Mouse (Mus musculus): ENCODE results near the gene Snph.
A peak's percentile ranks its signal among the peaks of the same experiment; 100 is the strongest.

Snph gene

DNA sequence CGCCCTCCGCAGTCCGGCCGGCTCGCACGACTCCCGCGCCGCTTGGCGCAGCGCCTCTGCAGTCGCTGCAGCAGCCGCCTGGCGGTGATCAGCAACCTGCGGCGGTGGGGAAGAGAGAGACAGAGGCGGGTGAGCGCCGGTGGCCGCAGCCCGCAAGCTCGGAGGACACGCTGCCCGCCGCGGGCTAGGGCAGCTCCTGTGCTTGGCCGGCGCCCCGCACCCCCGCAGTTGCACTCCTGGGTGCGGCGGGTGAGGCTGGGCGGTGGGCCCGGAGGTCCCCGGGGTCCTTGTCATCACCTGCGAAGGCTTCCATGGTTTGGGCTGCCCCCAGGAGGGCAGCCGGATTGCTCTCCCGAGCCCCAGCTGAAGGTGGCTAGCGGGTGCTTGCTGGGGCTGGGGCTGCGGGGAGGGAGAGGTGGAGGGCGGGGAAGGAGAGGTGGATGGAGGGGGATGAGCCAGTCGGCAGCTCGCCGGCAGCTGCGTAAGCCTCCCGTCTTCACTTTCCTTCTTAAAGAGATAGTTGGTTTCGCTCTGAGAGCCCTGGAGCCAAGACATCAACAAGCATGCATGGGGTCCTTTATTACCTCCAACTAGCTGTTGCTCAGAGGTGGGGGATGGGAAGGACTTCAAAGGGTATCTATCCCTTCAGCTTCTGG lies at the start of gene Snph:
TSS of gene Snph (minus strand) at position 435 of the 656 bp plus-strand sequence.
- peak; percentile 73 for ATAC-seq (ENCODE audit: low TSS enrichment)

DNA sequence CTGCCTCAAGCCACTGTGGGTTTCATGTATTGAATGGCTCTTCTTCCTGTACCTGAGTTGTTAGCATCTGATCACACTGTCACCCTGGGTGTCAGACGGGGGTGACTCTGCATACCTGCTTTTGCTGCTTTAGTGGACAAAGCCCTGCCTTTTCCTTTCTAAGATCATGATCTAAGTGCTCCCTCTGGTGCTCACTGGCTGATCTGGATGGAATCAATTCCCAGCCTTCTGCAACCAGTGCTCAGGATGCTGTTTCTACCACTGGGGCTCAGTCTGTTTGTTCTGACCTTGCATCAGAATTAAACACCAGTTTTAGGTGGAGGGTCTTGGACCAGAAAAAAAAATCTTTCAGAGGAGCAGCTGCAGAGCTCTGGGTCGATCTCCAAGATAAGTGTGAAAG lies 43.8 kb upstream of the Snph start:
- ATAC-seq (ENCODE audit: low TSS enrichment): peak; percentile 55; the same call in 1 of the 2 replicates

- no peak for ATAC-seq (ENCODE audit: low TSS enrichment)
These were observed 38.6 kb upstream of the Snph start for GRCm38 (mm10) chr2:151670968-151671329.

DNA sequence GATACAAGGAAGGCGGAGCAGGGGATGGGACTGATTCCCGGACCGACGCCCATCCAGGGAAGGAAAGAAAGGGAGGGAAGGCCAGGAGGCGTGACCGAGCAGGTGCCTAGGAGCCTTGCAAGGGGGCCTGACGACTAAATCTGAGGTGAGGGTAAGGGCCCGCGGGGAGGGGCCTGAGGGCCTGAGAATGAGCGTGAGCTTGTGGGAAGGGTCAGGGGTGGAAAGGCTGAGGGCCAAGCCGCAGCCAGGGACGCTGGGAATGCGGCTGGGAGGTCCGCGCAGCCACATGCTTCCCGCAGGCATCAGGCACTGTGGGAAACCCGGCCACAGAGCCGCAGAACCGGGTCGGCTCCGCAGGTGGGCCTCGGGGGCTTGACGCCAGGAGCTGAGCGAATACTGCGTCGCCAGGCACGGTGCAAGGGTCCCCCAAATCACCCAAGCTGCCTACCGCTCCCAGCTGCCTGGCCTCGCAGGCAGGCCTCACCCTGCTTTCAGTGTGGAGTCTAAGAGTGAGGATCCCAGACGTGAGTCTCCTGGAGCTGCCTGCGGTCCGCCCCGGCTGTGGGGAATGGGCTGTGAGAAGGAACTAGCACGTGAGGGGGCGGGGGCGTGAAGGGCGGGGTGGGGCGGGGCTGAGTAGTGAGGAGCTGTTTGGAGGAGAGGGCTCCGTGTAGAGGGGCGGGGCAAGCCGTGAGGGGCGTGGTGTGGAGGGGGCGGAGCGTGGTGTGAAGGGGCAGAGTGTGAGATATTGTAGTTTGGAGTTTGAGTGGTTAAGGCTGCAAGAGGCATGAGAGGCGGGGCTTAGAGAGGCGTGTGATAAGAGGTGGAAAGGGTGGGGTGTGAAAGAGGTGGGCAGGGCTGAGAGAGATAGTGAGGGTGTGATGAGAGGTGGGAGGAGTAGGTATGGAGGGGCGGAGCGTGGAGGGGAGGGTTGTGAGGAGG lies 37.9 kb upstream of the Snph start:
- no peak for ATAC-seq (ENCODE audit: low TSS enrichment)

- no peak for ATAC-seq (ENCODE audit: low TSS enrichment)
These were observed 36.0 kb upstream of the Snph start, which contains the start of gene Rad21l for GRCm38 (mm10) chr2:151668433-151668832. Rad21l (minus strand) TSS chr2:151668533.

- no peak for ATAC-seq (ENCODE audit: low TSS enrichment)
These were observed 19.7 kb upstream of the Snph start for GRCm38 (mm10) chr2:151652053-151652452.

- ATAC-seq (ENCODE audit: low TSS enrichment): no peak
These were observed 3.6 kb upstream of the Snph start for GRCm38 (mm10) chr2:151636015-151636402.

DNA sequence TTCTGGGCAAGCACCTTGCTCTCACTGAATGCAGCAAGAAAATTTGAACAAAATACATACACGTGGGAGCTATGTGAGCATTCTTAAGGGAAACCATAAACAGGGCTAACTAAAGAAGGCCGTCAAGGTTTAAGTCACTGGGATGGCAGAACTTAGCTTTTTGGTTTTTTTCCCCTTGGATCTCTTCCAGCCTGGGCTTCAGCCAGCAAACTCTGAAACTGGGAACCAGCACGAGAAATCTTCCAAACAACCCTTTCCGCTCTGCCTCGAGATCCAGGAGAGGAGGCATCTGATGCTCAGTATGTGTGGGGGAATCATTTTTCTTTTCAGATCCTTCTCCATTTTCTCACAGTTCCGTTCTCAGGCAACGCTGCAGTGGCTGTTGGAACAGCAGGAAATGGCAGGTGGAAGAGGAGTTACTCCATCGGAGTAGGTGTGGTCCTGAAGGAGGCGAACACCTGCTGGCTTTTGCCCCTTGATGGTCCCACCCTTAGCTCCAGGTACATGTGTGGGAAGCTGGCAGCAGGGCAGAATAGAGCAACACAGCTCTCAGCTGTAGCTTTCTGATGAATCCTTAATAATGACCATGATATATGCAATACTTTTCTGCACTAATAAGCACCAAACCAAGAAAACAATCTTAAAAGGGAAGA lies 3.1 kb upstream of the Snph start:
- ATAC-seq (ENCODE audit: low TSS enrichment): 0 out of 2 replicates have a peak, but pooled peaks have one; percentile 4

DNA sequence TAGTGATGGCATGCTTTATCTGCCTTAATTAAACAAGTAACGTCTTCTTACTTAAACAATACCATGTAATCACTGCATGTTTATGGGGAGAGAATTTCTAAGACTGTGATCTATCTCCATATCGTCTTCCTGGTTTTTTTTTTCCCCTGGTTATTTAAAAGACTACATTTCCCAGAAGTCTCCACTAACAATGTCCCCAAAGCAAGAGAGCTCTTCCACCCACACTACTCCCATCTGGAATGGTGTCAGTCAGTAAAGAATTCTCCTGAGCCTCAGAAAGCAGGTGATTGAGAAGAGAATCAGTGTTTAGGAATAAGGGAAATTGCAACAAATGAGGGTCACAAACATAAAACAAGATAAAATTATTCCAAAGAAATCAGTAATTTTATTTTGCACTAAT lies 2.5 kb upstream of the Snph start:
- peak; percentile 58 for ATAC-seq (ENCODE audit: low TSS enrichment)

DNA sequence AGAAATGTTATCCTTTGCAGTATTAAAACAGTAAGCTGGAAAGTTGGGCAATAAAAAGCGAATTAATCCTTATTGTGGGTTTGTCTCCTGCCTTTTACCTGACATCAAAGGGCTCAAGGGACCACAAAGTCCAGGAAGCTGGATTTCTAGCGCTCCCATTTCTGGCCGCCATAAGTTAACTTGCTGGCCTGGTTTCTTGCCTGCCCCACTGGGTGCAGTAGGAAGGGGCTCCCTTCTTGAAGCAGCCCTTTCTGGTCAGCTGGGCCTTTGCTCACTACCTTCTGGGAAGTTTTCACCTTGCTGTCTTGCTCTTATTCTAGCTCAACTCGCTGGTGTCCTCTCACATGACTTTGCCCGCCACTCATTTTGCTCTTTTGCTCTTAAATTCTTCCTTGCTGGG lies 589 bp upstream of the Snph start:
- no peak for ATAC-seq (ENCODE audit: low TSS enrichment)

- peak; percentile 10; the same call in 1 of the 2 replicates for ATAC-seq (ENCODE audit: low TSS enrichment)
These were observed 811 bp downstream of the Snph start for GRCm38 (mm10) chr2:151631406-151632158.

GRCm38 (mm10) chr2:151629310-151629709 lies 3.1 kb downstream of the Snph start:
- ATAC-seq (ENCODE audit: low TSS enrichment): peak; percentile 31; the same call in 1 of the 2 replicates

DNA sequence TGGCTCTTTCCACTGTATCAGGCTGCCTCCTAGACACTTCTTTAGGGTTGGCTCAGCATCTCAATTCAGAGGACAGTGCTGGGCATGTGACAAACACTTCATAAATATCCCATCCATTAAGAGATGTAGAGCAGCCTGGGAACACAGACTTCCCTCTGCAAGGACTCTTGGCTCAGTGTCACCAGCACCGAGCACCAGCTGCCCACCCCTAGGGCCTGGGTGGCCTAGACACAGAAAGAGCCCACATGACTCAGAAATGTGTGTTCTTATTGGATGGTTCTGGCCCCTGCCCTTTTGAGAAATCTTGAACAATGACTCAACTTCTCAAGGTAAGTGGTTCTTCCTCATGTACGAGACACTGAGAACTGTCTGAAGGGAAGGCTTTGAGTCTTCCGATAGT lies 4.4 kb downstream of the Snph start:
- ATAC-seq (ENCODE audit: low TSS enrichment): peak; percentile 15; the same call in 1 of the 2 replicates

DNA sequence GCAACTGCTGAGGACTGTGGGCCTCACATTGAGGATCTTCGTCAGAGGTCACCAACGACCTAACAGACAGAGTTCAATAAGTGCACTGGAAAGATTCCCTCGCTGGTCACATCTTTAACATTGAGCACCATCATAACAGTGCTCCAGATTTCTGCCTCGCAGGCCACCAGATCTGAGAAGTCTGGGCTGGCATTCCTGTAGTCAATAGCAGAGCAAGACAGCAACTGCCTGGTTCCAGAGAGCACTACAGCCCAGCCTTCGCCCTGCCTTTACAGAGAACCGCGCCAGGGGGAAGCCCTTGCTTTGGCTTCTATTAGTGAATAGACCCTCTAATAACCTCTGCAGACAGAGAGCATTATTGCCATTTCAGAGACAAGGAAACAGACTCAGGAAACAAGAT lies 6.1 kb downstream of the Snph start:
- ATAC-seq (ENCODE audit: low TSS enrichment): no peak

- ATAC-seq (ENCODE audit: low TSS enrichment): no peak
These were observed 8.6 kb downstream of the Snph start for GRCm38 (mm10) chr2:151623776-151624175.

GRCm38 (mm10) chr2:151616551-151617329 lies 15.7 kb downstream of the Snph start:
- peak; percentile 18 for ATAC-seq (ENCODE audit: low TSS enrichment)

DNA sequence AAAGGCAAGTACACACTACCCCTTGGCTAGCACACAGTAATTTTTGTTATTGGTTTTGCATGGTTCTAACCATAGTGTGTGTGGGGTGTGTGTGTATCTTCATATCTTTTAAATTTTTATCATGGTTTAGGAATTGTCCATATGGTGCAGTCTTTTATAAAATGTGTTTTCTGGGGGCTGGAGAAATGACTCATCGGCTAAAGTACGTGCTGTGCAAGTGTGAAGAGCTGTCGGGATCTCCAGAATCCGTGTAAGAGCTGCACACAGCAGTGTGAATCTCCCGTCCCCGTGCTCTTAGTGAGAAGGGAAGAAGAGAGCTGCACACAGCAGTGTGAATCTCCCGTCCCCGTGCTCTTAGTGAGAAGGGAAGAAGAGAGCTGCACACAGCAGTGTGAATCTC lies 16.6 kb downstream of the Snph start:
- peak; percentile 77 for ATAC-seq (ENCODE audit: low TSS enrichment)

DNA sequence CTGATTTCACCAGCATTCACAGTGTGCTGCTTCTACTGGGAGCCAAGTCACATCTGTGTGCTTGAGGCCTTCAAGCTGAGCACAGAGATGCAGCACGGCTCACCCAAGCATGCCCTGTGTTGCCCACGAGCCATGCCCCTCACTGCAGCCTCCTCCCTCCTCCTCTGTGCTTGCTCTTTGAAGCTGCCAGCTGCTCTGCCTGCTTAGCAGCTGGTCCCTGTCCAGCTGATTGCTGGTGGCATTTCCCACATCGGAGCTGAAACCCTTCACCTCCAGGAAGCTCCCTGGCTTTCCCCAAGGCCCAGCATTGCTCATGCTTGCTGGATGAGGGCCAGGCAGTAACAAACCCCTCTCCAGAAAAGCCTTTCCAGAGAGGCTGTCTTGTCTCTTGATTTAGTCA lies 22.4 kb downstream of the Snph start:
- ATAC-seq (ENCODE audit: low TSS enrichment): no peak

DNA sequence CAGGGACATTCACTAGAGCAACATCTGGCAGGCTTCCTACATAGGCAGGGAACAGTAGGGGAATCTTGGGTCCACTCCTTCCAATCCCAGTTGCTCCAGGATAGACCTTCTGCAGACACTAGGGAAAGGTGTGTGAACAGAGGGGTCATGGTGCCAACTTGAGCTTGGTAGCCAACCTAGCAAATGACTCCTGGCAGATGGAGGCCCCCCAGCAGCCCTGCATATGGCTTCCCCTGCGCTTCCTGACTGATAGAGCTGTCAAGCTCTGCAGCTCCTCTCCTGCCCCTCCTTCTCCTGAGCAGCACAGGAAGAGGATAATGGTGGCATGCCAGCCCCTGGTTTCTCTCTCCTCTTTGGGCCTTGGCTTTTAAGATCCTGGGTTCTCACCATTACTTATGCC lies 24.0 kb downstream of the Snph start:
- ATAC-seq (ENCODE audit: low TSS enrichment): no peak

DNA sequence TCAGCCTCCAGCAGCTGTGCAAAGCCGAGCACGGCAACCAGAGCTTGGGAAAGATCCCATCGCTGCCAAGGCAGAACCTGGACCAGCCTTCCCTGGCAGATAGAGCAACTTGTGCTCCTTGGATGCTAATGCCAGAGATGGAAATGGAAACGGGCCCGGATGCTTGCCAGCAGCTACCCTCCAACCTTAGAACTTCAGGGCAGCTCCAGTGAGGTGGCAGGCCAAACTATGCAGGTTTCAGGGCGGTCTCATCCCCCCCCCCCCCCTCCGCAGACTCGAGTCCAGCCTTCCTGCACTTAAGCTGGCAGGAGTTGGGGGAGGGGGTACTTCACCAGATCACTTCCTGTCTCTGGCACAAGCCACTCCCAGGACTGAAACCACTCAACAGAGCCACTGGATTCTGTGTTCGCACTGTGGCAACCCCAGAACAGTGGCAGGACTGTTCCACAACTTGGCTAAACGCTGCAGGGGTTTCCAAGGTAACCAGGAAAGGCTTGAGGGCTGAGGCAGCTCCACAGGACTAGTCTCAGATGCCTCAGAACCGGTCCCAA lies 26.9 kb downstream of the Snph start:
- peak; percentile 73 for ATAC-seq (ENCODE audit: low TSS enrichment)

DNA sequence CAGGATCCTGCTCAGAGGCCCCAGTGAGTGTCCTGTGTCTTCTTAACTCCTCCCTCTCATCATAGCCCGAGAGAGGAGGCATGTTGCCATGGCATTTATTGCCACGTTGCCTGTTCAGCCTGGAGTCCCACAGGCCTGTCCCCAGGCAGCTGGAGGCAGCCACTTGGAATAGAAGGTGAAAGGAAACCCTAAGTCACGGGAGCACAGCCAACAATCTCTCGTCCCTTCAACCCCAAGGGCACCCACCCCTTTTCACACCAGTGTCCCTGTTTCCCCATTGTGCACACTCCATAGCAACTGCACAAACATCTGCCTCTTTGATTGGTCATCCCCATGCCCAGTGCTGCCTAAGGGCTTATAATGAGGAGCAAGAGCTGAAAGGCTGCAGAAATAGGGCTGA lies 28.8 kb downstream of the Snph start:
- ATAC-seq (ENCODE audit: low TSS enrichment): no peak

Data from frontal cortex, adult (tissue).